Mouse (Mus musculus) layer of hippocampus, postnatal 25 days (tissue): ENCODE measurements around the gene Hyal5. TPM values are rescaled to one million over a fixed set of nuclear protein-coding genes. Genes with fewer than 3 reads are reported as not detected.

Experiments used
- DNase-seq, 2 experiments: peaks; one replicate each; pipeline ENCODE4 v3.0.0; 2022; ENCODE audit warnings: mixed read lengths in 2 of 2, low spot score in 1 of 2; ENCODE audit errors: extremely low spot score in 1 of 2
- total RNA-seq, 2 experiments: library from RNA; stranded (reverse); gene quantifications; 2 replicates each; pipeline ENCODE4 v1.2.3; 2021

Gene Hyal5
- not detected for total RNA-seq

- DNase-seq: no peak
Measured at GRCm38 (mm10) chr6:24857697-24858096, at the start of gene Hyal5. Gene Hyal5, plus strand, starts transcription at chr6:24857997.

GRCm38 (mm10) chr6:24822070-24822469 lies 35.7 kb upstream of the Hyal5 start:
- no peak for DNase-seq

- DNase-seq: peak in 1 of 2 experiments; percentile 4
Measured at GRCm38 (mm10) chr6:24860320-24860719, 2.5 kb downstream of the Hyal5 start.

GRCm38 (mm10) chr6:24863649-24864048 lies 5.9 kb downstream of the Hyal5 start:
- no peak for DNase-seq

- DNase-seq: peak in 1 of 2 experiments; percentile 10
Measured at GRCm38 (mm10) chr6:24894146-24894873, 36.5 kb downstream of the Hyal5 start.

- no peak for DNase-seq
Measured at GRCm38 (mm10) chr6:24894874-24895183, 37.0 kb downstream of the Hyal5 start.

GRCm38 (mm10) chr6:24905101-24905500 lies 47.3 kb downstream of the Hyal5 start:
- no peak for DNase-seq

- DNase-seq: no peak
Measured at GRCm38 (mm10) chr6:24907824-24908223, 50.0 kb downstream of the Hyal5 start.

GRCm38 (mm10) chr6:24910016-24910727 lies 52.4 kb downstream of the Hyal5 start:
- DNase-seq: no peak

GRCm38 (mm10) chr6:24910728-24911105 lies 52.9 kb downstream of the Hyal5 start:
- DNase-seq: no peak

GRCm38 (mm10) chr6:24913591-24913990 lies 55.8 kb downstream of the Hyal5 start:
- no peak for DNase-seq

GRCm38 (mm10) chr6:24925076-24925785 lies 67.4 kb downstream of the Hyal5 start:
- DNase-seq: no peak

Other genes starting within 250 kb of the Hyal5 start
- 100 to 1,000 TPM; 137 to 141 TPM for gene Wasl, start 193.0 kb upstream of the Hyal5 start, total RNA-seq
- gene Hyal6, start 124.8 kb upstream of the Hyal5 start, total RNA-seq: not detected
- gene Hyal4, start 109.7 kb upstream of the Hyal5 start, total RNA-seq: not detected
- not detected for gene Spam1, start 66.8 kb upstream of the Hyal5 start, total RNA-seq
- 10 to 100 TPM; 48.0 to 48.9 TPM for gene Tmem229a, start 98.3 kb downstream of the Hyal5 start, total RNA-seq